Mouse (Mus musculus) neural tube, embryonic 14.5 days (tissue): ENCODE measurements around the gene Gm28043. TPM values are rescaled to one million over a fixed set of nuclear protein-coding genes. Genes with fewer than 3 reads are reported as not detected.
A peak's percentile ranks its signal among the peaks of the same experiment; 100 is the strongest.

ENCODE experiments used
- ATAC-seq: fragments of 200-750 bp; cut with Nextera tagmentation; 2 replicates; pipeline ENCODE4 v1.8.0; 2017; ENCODE audit warnings: low read depth, mild to moderate bottlenecking, moderate TSS enrichment, moderate library complexity
- H3K27ac ChIP-seq: fragments of 300-500 bp; sonication (generic); 2 replicates; pipeline ENCODE4 v1.5.1; 2014; ENCODE audit warnings: low read depth, mild to moderate bottlenecking, control low read depth, low read length, moderate library complexity, mixed read lengths
- H3K27me3 ChIP-seq: fragments of 300-500 bp; sonication (generic); 2 replicates; pipeline ENCODE4 v1.6.1; 2014; ENCODE audit warnings: low read length; ENCODE audit not compliant: control insufficient read depth, insufficient read depth
- H3K36me3 ChIP-seq: fragments of 300-500 bp; sonication (generic); 2 replicates; pipeline ENCODE4 v1.6.1; 2014; ENCODE audit warnings: low read length, mixed read lengths; ENCODE audit not compliant: control insufficient read depth, insufficient read depth
- H3K4me1 ChIP-seq: fragments of 300-500 bp; sonication (generic); 2 replicates; pipeline ENCODE4 v1.6.1; 2014; ENCODE audit warnings: low read length; ENCODE audit not compliant: control insufficient read depth, insufficient read depth
- H3K4me2 ChIP-seq: fragments of 300-500 bp; sonication (generic); 2 replicates; pipeline ENCODE4 v1.6.1; 2014; ENCODE audit warnings: mild to moderate bottlenecking, low read depth, low read length, control low read depth
- H3K4me3 ChIP-seq: fragments of 300-500 bp; sonication (generic); 2 replicates; pipeline ENCODE4 v1.5.1; 2014; ENCODE audit warnings: low read depth, low read length, control low read depth, mixed read lengths
- H3K9ac ChIP-seq: fragments of 300-500 bp; sonication (generic); replicated peaks from 2 replicates; pipeline ENCODE4 v1.6.1; 2014; ENCODE audit warnings: low read depth, mild to moderate bottlenecking, control low read depth, low read length, mixed read lengths
- H3K9me3 ChIP-seq: fragments of 300-500 bp; sonication (generic); 2 replicates; pipeline ENCODE4 v1.6.1; 2016; ENCODE audit warnings: low read length; ENCODE audit not compliant: control insufficient read depth
- WGBS: fragments of 180-500 bp; shearing (Covaris S2); extraction: QIAGEN DNeasy Blood & Tissue Kit; methylation state at CpG from one replicate; pipeline ENCODE4 v1.1.7; 2014; 5-methylcytosine and 5-hydroxymethylcytosine counted together
- polyA plus RNA-seq: library from polyadenylated mRNA; unstranded; fragments of >200 nt; fragmentation: Nextera tagmentation; extraction: Ambion mirVana; gene quantifications from 2 replicates; pipeline ENCODE4 v1.2.1, GENCODE M21; 2014

Gene Gm28043
- polyA plus RNA-seq, 1 experiment from 2014 or later = 1.7 TPM

DNA sequence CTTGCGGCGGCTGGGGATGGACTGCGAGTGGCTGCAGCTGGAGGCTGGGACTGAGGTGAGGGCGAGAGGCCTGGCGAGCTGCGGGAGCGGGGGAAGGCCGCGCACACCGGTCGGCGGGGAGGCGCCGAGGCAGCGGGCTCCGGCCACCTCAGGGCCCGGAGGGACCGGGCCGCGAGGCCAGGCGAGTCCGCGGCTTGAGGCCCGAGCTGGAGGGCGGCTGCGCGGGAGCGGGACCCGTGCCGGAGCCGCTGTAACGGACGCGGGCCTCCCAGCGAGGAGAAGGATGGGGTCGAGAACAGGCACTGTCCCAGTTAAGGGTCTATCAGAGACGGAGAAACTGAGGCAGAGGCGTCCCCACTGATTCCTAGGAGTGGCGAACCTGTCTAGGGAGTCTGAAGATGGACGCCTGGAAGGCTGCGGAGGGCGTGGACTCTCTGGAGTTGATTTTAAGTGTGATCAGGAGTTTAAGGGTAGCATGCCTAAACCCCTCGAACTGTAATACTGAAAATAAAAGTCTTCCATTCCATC lies 412 bp downstream of the Gm28043 start:
- Histone ChIP-seq H3K4me3 (peak overlapping the region; percentile 98), H3K27me3 (no peaks in the 10 kb centered on the region; the same call in 1 of the 2 replicates), H3K36me3 (no peaks in the 10 kb centered on the region), H3K9ac (peak overlapping the region; percentile 96), H3K4me2 (peak overlapping the region; percentile 90), H3K9me3 (no peaks in the 10 kb centered on the region), H3K4me1 (peaks cover 19% of the 10 kb centered on the region), H3K27ac (peak overlapping the region; percentile 87)
- ATAC-seq = peak; percentile 64; the same call in 1 of the 2 replicates
- WGBS = under 1% methylated on average over 43 of the region's 43 CpGs

GRCm38 (mm10) chr17:29615616-29616015 lies 940 bp downstream of the Gm28043 start:
- H3K36me3 ChIP-seq = no peaks in the 10 kb centered on the region
- H3K4me3 ChIP-seq = peak overlapping the region; percentile 98
- H3K27me3 ChIP-seq = no peaks in the 10 kb centered on the region; the same call in 1 of the 2 replicates
- peak overlapping the region; percentile 96 for H3K9ac ChIP-seq
- H3K4me2 ChIP-seq = peak overlapping the region; percentile 90
- 8% methylated on average over 4 of the region's 4 CpGs for WGBS
- ATAC-seq = no peak
- H3K9me3 ChIP-seq = no peaks in the 10 kb centered on the region
- H3K4me1 ChIP-seq = peaks cover 19% of the 10 kb centered on the region
- no peak overlapping the region for H3K27ac ChIP-seq

DNA sequence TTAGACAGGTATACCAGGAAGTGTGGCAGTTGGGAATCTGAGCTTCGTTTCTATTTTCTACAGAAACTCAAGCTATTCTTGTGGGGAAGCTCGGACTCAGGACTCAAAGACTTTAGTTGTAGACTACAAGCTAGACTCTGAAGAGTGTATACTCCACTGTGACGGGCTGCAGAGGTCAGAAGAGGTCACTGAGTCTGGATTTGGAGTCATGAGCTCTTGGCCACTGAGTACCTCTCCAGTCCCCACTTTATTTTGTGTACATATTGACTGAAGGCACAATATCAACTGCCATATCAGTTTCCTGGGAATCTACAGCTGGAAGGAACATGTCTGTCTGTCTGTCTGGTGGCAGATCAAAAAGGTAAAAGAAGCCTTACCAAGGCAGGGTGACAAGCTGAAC lies 4.6 kb downstream of the Gm28043 start:
- ATAC-seq = no peak
- Histone ChIP-seq H3K36me3 (peaks cover 18% of the 10 kb centered on the region; the same call in 1 of the 2 replicates), H3K9me3 (no peaks in the 10 kb centered on the region), H3K27me3 (no peaks in the 10 kb centered on the region; the same call in 1 of the 2 replicates), H3K9ac (no peak overlapping the region), H3K4me2 (no peak overlapping the region), H3K27ac (no peak overlapping the region), H3K4me3 (no peak overlapping the region), H3K4me1 (peaks cover 19% of the 10 kb centered on the region)
- 93% methylated on average over 3 of the region's 3 CpGs for WGBS

- 95% methylated on average over 8 of the region's 8 CpGs for WGBS
- H3K36me3 ChIP-seq = peaks cover 47% of the 10 kb centered on the region
Observed at GRCm38 (mm10) chr17:29623488-29623887, 8.8 kb downstream of the Gm28043 start.

DNA sequence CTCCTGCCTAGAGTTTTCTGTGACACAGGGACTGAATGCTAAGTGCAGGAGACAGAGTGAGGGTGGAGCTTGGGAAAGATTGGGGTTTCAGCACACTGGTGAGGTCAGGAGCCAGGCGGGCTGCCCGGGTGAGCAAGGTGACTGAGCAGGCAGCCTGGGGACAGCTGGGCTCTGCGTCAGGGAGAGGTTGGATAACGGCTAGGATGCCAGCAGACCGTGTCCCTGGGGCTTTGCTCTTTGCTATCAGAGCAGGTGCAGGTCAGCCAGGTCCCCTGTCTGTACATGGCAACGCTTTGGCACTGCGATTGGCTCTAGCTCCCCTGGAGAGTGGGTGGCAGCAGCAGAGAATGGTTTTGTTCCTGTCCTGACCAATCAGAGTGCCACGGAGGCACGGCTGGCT lies 12.6 kb downstream of the Gm28043 start:
- no peak for ATAC-seq
- WGBS = 92% methylated on average over 9 of the region's 9 CpGs
- H3K9ac ChIP-seq = no peak overlapping the region
- H3K36me3 ChIP-seq = peaks cover 65% of the 10 kb centered on the region
- H3K4me2 ChIP-seq = no peak overlapping the region
- no peak overlapping the region for H3K27ac ChIP-seq
- no peaks in the 10 kb centered on the region for H3K9me3 ChIP-seq
- H3K4me3 ChIP-seq = no peak overlapping the region
- no peaks in the 10 kb centered on the region for H3K4me1 ChIP-seq
- H3K27me3 ChIP-seq = no peaks in the 10 kb centered on the region

More at GRCm38 (mm10) chr17:29623488-29623887, 8.8 kb downstream of the Gm28043 start:
- Histone ChIP-seq H3K27ac (no peak overlapping the region), H3K27me3 (no peaks in the 10 kb centered on the region), H3K4me3 (no peak overlapping the region), H3K9ac (no peak overlapping the region), H3K4me1 (no peaks in the 10 kb centered on the region), H3K9me3 (no peaks in the 10 kb centered on the region), H3K4me2 (no peak overlapping the region)
- no peak for ATAC-seq

DNA sequence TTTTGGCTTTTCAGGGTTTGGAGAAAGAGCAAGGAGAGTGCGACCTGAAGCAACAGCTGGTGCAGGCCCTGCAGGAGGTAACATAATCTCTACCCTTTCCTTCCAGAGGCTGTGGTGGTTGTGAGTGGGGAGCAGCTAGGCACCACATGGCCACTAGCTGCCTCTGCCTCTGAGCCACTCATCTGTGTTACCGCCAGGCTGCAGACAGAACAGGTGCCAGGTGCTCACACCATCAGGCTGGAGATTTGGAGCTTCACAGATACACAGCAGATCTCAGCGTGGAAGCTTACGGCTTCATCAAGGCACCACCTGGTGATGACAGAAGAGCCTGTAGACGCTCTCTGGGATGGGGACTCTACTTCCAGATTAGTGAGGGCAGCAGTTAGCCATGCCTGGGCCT lies 14.3 kb downstream of the Gm28043 start:
- no peak overlapping the region for H3K4me2 ChIP-seq
- no peaks in the 10 kb centered on the region for H3K9me3 ChIP-seq
- H3K9ac ChIP-seq = no peak overlapping the region
- no peak for ATAC-seq
- no peak overlapping the region for H3K27ac ChIP-seq
- peaks cover 64% of the 10 kb centered on the region for H3K36me3 ChIP-seq
- WGBS = 87% methylated on average over 5 of the region's 5 CpGs
- H3K4me1 ChIP-seq = no peaks in the 10 kb centered on the region
- no peaks in the 10 kb centered on the region for H3K27me3 ChIP-seq
- no peak overlapping the region for H3K4me3 ChIP-seq

- no peak for ATAC-seq
- Histone ChIP-seq H3K4me3 (no peak overlapping the region), H3K36me3 (peaks cover 64% of the 10 kb centered on the region), H3K4me2 (no peak overlapping the region), H3K27me3 (no peaks in the 10 kb centered on the region), H3K9ac (no peak overlapping the region), H3K9me3 (no peaks in the 10 kb centered on the region), H3K4me1 (no peaks in the 10 kb centered on the region), H3K27ac (no peak overlapping the region)
- WGBS = 88% methylated on average over 5 of the region's 5 CpGs
Observed at GRCm38 (mm10) chr17:29629620-29630019, 14.9 kb downstream of the Gm28043 start.

DNA sequence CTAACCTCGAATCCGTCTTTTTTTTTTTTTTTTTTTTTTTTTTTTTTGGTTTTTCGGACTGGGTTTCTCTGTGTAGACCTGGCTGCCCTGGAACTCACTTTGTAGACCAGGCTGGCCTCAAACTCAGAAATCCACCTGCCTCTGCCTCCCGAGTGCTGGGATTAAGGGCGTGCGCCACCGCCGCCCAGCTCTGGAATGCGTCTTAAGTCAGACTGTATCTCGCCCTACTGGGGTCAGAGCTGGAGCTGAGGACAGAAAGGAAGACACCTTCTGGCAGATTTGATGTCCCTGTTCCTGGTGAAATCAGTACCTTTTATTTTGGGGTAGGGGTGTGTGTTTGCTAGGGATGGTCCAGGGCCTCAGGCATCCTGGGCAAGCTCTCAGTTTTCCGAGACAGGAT lies 17.6 kb downstream of the Gm28043 start:
- no peak overlapping the region for H3K9ac ChIP-seq
- no peaks in the 10 kb centered on the region for H3K27me3 ChIP-seq
- H3K4me3 ChIP-seq = no peak overlapping the region
- H3K36me3 ChIP-seq = peaks cover 63% of the 10 kb centered on the region
- 96% methylated on average over 11 of the region's 11 CpGs for WGBS
- no peak overlapping the region for H3K27ac ChIP-seq
- no peak overlapping the region for H3K4me2 ChIP-seq
- no peak for ATAC-seq
- no peaks in the 10 kb centered on the region for H3K4me1 ChIP-seq
- no peaks in the 10 kb centered on the region for H3K9me3 ChIP-seq

GRCm38 (mm10) chr17:29635492-29635891 lies 20.8 kb downstream of the Gm28043 start:
- H3K27me3 ChIP-seq = no peaks in the 10 kb centered on the region
- no peak overlapping the region for H3K9ac ChIP-seq
- no peak overlapping the region for H3K4me2 ChIP-seq
- no peak overlapping the region for H3K27ac ChIP-seq
- H3K4me1 ChIP-seq = no peaks in the 10 kb centered on the region
- no peaks in the 10 kb centered on the region for H3K9me3 ChIP-seq
- H3K36me3 ChIP-seq = peaks cover 49% of the 10 kb centered on the region
- no peak overlapping the region for H3K4me3 ChIP-seq
- no peak for ATAC-seq
- WGBS = 93% methylated on average over 8 of the region's 8 CpGs
